Mouse (Mus musculus): ENCODE results near the gene Abcc1.

Gene Abcc1

GRCm38 (mm10) chr16:14361362-14362098 is at the start of gene Abcc1:
Abcc1 (plus strand) TSS chr16:14361558.
- peak; percentile 84 to 90 for DNase-seq

- DNase-seq, result no peak
Measured at GRCm38 (mm10) chr16:14312914-14313313, 48.4 kb upstream of the Abcc1 start.

- peak; percentile 99 to 100 for DNase-seq
Measured at GRCm38 (mm10) chr16:14316884-14317876, 44.2 kb upstream of the Abcc1 start, which contains the start of gene Fopnl. Fopnl (minus strand) TSS chr16:14317405.

- DNase-seq, result no peak
Measured at GRCm38 (mm10) chr16:14319681-14320080, 41.7 kb upstream of the Abcc1 start.

GRCm38 (mm10) chr16:14320494-14320893 is 40.9 kb upstream of the Abcc1 start:
- DNase-seq, result no peak

- DNase-seq, result no peak
Measured at GRCm38 (mm10) chr16:14328156-14328555, 33.2 kb upstream of the Abcc1 start.

- DNase-seq, result no peak
Measured at GRCm38 (mm10) chr16:14344967-14345366, 16.4 kb upstream of the Abcc1 start.

GRCm38 (mm10) chr16:14351571-14351970 is 9.8 kb upstream of the Abcc1 start:
- no peak for DNase-seq

- no peak for DNase-seq
Measured at GRCm38 (mm10) chr16:14352234-14352633, 9.1 kb upstream of the Abcc1 start.

GRCm38 (mm10) chr16:14352663-14353062 is 8.7 kb upstream of the Abcc1 start:
- DNase-seq, result no peak

GRCm38 (mm10) chr16:14357859-14358258 is 3.5 kb upstream of the Abcc1 start:
- no peak for DNase-seq

- no peak for DNase-seq
Measured at GRCm38 (mm10) chr16:14358531-14358930, 2.8 kb upstream of the Abcc1 start.

- DNase-seq, result no peak
Measured at GRCm38 (mm10) chr16:14360931-14361330, 427 bp upstream of the Abcc1 start.

GRCm38 (mm10) chr16:14362099-14362820 is 902 bp downstream of the Abcc1 start:
- peak; percentile 17 to 39 for DNase-seq

- DNase-seq, result no peak
Measured at GRCm38 (mm10) chr16:14363496-14363895, 2.1 kb downstream of the Abcc1 start.

GRCm38 (mm10) chr16:14364066-14364465 is 2.7 kb downstream of the Abcc1 start:
- no peak for DNase-seq

- no peak for DNase-seq
Measured at GRCm38 (mm10) chr16:14365457-14365856, 4.1 kb downstream of the Abcc1 start.

GRCm38 (mm10) chr16:14366017-14366416 is 4.7 kb downstream of the Abcc1 start:
- no peak for DNase-seq

GRCm38 (mm10) chr16:14371367-14371766 is 10.0 kb downstream of the Abcc1 start:
- peak; percentile 36 to 54 for DNase-seq

GRCm38 (mm10) chr16:14372382-14372781 is 11.0 kb downstream of the Abcc1 start:
- DNase-seq, result no peak

- DNase-seq, result no peak
Measured at GRCm38 (mm10) chr16:14372817-14373301, 11.5 kb downstream of the Abcc1 start.

- DNase-seq, result no peak
Measured at GRCm38 (mm10) chr16:14375942-14376341, 14.6 kb downstream of the Abcc1 start.

GRCm38 (mm10) chr16:14376352-14376751 is 15.0 kb downstream of the Abcc1 start:
- DNase-seq, result no peak
